Mouse (Mus musculus) CH12.LX (cell line): ENCODE results near the gene Slc7a15.

Source experiments
- BHLHE40 ChIP-seq: IDR thresholded peaks from 2 replicates; pipeline ENCODE4 v1.6.1; 2011; ENCODE audit warnings: mild to moderate bottlenecking, low read depth, low read length, improper control_type of control experiment
- EP300 ChIP-seq: IDR thresholded peaks from 2 replicates; pipeline ENCODE4 v1.6.1; 2011; ENCODE audit warnings: low read length, improper control_type of control experiment

DNA sequence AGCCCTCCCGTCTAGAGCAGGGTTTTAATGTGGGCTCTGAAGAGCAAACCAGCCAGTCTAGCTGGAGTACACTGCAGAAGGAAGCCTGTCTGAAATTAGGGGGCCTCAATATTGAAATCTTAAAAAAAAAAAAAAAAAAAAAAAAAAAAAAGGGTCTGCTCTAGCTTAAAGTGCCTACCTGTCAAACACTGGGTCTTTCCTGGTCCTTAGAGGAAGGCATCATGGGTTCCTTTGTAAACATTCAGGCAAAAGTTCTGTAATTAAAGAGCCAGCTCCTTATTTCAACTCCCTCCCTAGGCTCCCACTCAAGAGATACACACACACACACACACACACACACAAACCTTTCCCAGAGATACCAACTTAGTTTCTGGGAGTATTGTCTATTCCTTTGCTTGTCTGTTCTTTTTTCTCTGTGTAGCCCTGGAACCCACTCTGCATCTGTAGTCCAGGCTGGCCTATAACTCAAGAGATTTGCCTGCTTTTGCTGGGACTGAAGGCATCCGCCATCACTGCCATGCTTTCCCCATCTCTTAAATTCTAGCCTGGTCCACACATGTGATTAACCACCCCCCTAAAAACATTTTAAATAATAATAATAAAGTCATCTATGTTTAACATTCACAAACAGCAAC lies 102.1 kb downstream of the Slc7a15 start:
- TF ChIP-seq EP300 (no peak), BHLHE40 (no peak)
